Mouse (Mus musculus) monocyte, adult 59 days (primary cell): ENCODE results near the gene Cntnap5a. TPM values are rescaled to one million over a fixed set of nuclear protein-coding genes. Genes with fewer than 3 reads are reported as not detected.

Experiments used
- total RNA-seq, 2 experiments: library from RNA; stranded (reverse); gene quantifications; one replicate each; pipeline ENCODE4 v1.2.4; 2023

Gene Cntnap5a
- total RNA-seq: not detected

DNA sequence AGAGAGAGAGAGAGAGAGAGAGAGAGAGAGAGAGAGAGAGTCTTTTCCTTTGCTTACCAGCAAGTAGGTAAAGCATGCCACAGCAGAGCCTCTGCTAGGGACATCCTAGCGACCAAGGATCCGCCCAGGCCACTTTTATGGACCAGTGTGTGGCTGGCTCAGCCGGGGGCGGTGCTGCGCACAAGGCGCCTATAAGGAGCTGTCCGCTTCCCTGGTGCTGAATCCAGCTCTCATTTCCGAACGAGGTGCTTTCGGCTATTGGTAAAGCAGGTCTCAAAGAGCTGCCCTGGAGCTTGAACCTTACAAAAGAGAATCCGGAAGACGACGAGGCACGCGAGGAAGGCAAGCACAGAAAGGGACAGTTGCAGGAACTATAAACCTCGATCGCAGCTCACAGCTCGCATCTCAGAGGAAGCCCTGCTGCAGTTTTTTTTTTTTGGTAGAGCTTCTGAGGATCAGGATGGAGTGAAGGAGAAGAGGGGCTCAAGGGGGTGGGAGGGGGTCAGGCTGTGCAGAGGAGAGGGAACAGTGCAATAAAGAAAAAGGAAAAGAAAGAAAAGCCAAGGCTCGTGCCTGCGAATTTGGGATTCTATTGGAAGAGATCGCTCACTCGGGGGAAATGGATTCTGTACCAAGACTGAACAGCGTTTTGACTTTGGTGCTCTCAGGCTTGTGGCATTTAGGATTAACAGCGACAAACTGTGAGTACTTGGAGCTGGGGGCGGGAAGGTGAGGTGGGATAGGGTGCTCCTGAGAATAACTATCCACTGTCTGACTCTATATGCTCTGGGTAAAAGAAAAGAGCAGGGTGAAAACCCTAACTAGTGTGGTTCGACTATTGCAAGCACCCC is at the start of gene Cntnap5a:
TSS of gene Cntnap5a (plus strand) at position 239 of the 851 bp plus-strand sequence.

